Mouse (Mus musculus) erythroblast, embryonic 14.5 days (primary cell): Measurements from ENCODE around the gene Arih2. TPM values are rescaled to one million over a fixed set of nuclear protein-coding genes. Genes with fewer than 3 reads are reported as not detected.
A peak's percentile ranks its signal among the peaks of the same experiment; 100 is the strongest.

Experiments used
- H3K27me3 ChIP-seq: 2 replicates; pipeline ENCODE4 v1.6.1; 2012; ENCODE audit warnings: inconsistent platforms; ENCODE audit not compliant: control insufficient read depth
- H3K36me3 ChIP-seq: 2 replicates; pipeline ENCODE4 v1.6.1; 2012; ENCODE audit warnings: mild to moderate bottlenecking, inconsistent platforms; ENCODE audit not compliant: control insufficient read depth
- H3K4me1 ChIP-seq: 2 replicates; pipeline ENCODE4 v1.6.1; 2012; ENCODE audit warnings: inconsistent platforms; ENCODE audit not compliant: control insufficient read depth
- H3K4me3 ChIP-seq: replicated peaks from 2 replicates; pipeline ENCODE3; 2012; ENCODE audit warnings: moderate library complexity, mild to moderate bottlenecking, inconsistent platforms
- H3K9me3 ChIP-seq: 2 replicates; pipeline ENCODE4 v1.6.1; 2012; ENCODE audit warnings: low read length, inconsistent platforms, mixed read lengths; ENCODE audit not compliant: control insufficient read depth
- GATA1 ChIP-seq: IDR thresholded peaks from 2 replicates; pipeline ENCODE4 v1.6.1; 2012; ENCODE audit warnings: low read length, inconsistent platforms, mixed read lengths
- TAL1 ChIP-seq: IDR thresholded peaks from 3 replicates; pipeline ENCODE4 v1.6.1; 2012; ENCODE audit warnings: low read length, inconsistent platforms, mixed read lengths
- polyA plus RNA-seq: library from polyadenylated mRNA; stranded (reverse); fragments of >175 nt; gene quantifications from 2 replicates; pipeline ENCODE4 v1.2.3, GENCODE M21; 2012

The Arih2 gene
- polyA plus RNA-seq, 1 experiment, result 18.7 TPM

DNA sequence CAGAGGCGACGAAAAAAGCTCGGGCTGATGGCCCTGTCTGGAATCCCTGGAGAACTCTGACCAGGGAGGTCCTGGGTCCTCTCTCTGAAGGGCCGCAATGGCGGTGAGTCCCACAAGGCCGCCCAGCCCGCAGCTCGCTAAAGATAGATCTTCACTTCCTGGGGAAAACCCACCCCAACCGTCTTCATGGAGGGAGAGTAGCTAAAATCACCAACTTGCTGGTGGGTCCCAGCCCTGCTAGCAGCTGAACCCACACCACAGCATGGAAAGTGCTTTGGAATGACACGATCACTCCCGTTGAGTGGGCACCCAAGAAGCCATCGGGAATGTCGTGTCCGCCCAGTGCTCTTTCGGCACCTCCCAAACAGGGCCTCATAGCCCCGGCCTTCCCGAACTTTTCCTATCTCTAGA lies 80.7 kb downstream of the Arih2 start:
- TF ChIP-seq TAL1 (no peak), GATA1 (no peak)
- H3K36me3 ChIP-seq, result peaks cover 59% of the 10 kb centered on the region
- H3K27me3 ChIP-seq, result no peaks in the 10 kb centered on the region
- H3K9me3 ChIP-seq, result no peaks in the 10 kb centered on the region
- H3K4me1 ChIP-seq, result peaks cover 78% of the 10 kb centered on the region
- peak overlapping the region; percentile 73 for H3K4me3 ChIP-seq

DNA sequence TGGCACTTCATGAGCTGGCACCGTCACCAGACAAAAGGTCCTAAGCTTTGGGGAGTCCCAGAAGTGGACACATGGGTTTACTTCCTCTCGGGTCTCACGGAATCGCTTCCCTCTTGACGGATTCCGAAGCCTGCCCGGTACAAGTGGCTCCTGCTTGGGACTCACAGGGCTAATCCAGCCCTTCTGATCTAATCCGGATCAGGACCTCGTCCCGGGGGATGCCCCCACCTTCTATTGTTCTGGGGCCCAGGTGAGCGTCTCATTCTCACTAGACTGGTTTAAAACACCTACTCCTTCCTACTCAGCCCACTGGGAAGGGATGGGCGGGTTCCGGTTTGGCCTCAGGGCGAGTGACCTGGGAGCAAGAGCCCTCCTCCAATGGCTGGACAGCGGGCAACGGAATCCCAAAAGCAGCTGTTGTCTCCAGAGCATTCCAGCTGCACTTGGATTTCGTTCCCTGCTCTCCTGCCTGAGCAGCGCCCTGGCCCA lies 81.2 kb downstream of the Arih2 start:
- Histone ChIP-seq H3K27me3 (no peaks in the 10 kb centered on the region), H3K36me3 (peaks cover 59% of the 10 kb centered on the region), H3K4me1 (peaks cover 82% of the 10 kb centered on the region), H3K4me3 (peak overlapping the region; percentile 73), H3K9me3 (no peaks in the 10 kb centered on the region)
- TF ChIP-seq GATA1, result no peak

DNA sequence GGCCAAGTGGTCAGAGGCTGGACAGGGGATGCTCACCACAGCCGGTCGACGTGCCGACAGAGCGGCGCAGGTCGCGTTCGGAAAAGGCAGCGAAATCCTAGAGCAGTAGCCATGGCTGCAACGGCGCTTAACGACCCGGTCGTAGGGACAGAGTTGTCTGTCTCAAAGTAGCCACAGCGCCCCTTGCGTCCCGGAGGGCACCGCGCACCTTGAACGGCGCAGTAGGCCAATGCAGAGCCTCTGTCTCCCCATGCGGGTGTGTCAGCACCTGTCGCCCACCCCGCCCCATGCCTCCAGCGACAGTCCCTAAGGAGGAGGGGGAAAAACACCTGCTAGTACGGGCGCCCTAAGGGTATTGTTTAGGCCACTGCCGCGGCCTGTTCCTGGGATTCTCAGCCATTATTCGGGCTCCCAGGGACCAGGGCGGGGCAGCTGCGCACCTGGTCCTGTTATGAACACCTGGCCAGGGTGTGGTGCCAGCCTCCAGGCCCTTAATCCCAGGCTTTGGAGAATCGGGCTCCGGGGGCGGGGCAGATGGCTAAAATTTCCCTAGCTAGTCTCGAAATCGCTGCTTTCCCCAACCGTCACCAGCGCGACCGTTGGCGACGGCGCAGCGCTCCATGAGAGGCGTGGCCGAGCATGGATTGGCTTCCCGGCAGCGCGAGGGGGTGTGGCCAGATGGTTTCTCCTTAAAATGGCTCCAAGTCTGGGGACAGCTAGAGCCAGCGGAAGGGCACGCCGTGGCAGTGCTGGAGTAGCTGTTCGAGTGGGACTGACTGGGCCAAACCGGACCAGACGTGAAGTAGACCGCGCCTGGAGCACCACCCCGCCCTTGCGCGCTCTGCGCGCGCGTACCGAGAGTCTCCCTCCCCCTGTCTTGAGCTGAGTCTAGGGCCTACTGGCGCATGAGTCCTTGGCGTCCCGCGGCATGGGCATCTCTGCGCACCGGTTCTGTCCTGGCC lies 82.1 kb downstream of the Arih2 start, which contains the start of gene Ndufaf3:
TSS of gene Ndufaf3 (minus strand) at position 620 of the 962 bp plus-strand sequence.
- Histone ChIP-seq H3K4me3 (peak within 1 kb of the TSS; percentile 73), H3K4me1 (peaks cover 87% of the 10 kb centered on the region), H3K36me3 (peaks cover 59% of the 10 kb centered on the region), H3K27me3 (no peaks in the 10 kb centered on the region), H3K9me3 (no peaks in the 10 kb centered on the region)
- no peak for TF ChIP-seq TAL1
- no peak for TF ChIP-seq GATA1

DNA sequence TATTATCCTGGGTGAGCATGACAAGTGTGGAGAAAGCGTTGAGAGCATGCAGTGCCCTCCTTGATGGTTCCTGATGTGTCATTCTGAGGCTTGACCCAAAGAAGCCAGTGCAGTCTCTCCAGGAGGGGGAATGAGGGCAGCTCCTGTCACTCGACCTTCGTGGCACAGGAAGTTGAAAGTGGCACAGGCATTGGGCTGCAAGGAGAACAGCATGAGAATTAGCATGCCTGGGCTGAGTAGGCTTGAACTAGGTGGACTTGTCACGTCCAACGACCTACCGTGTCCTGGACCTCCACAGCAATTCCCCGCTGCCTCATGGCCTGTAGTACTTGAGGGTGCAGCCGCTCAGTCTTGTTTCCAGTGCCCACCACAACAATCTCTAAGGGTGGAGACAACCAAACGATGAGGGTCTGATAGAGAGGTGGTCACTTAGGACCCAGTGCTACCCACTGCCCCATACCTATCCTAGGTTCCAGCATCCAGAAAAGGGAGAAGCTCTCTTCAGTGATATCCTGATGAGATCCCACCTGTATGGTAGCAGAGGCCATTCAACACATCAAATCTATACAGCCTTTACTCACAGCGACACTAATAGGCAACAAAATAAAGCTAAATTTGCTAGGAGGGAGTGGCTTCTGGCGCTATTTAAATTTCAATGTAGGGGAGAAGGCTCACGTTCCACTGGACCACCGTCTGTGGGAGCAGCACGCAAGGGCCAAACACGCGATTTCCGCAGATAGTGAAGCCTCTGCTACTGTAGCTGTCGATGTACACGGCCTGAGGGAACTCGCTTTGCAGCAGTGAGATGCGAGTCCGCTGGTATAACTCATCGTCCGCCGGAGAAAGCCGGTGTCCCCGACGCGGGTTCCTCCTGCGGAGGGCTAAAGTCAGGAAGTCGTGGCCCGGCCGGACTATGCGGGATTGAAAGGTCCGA lies 83.0 kb downstream of the Arih2 start:
- no peaks in the 10 kb centered on the region for H3K9me3 ChIP-seq
- TF ChIP-seq TAL1 (no peak), GATA1 (no peak)
- H3K4me3 ChIP-seq, result peak overlapping the region; percentile 73
- peaks cover 59% of the 10 kb centered on the region for H3K36me3 ChIP-seq
- H3K4me1 ChIP-seq, result peaks cover 89% of the 10 kb centered on the region
- no peaks in the 10 kb centered on the region for H3K27me3 ChIP-seq

DNA sequence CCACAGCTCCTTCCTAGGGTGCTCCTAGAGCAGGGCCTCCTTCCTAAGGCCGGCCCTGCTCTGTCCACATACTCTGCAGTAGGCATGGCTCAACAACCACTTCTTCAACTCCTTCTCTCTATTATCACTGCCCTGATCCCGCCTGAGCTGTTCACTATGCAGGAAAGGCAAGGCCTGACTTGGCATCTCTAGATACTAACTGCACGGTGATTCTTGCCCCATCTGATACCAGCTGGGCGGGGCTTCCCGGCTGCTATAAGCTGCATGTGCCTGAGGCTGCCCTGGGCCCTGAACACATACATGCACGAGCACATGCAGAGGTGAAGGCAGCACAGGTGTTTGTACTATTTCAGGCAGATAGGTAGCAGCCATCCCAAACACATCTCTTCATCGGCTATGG lies 85.1 kb downstream of the Arih2 start:
- H3K27me3 ChIP-seq, result no peaks in the 10 kb centered on the region
- no peaks in the 10 kb centered on the region for H3K9me3 ChIP-seq
- peaks cover 66% of the 10 kb centered on the region for H3K36me3 ChIP-seq
- peaks cover 82% of the 10 kb centered on the region for H3K4me1 ChIP-seq
- TF ChIP-seq TAL1, result no peak
- TF ChIP-seq GATA1, result peak; percentile 56; the same call in 1 of the 2 replicates
- no peak overlapping the region for H3K4me3 ChIP-seq

DNA sequence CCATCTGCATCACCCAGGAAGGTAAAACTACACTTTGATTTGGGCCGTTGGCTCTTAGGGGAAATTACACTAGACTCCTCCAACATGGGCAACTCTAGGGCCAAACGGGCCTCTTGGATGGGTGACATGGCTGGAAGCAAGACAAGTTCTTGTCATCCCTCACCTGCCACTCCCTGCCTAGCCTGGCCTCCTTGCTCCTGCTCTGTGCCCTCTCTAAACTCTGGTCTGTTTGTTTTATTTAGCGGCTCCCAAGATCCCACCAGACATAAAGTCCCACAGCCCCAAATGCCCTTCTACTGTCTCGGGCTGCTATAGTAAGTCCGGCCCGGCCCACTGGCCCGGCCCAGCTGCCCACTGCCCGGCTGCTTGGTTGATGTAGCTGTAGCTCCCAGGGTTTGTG lies 85.5 kb downstream of the Arih2 start:
- TF ChIP-seq TAL1 (no peak), GATA1 (no peak)
- Histone ChIP-seq H3K4me3 (no peak overlapping the region), H3K4me1 (peaks cover 78% of the 10 kb centered on the region), H3K36me3 (peaks cover 70% of the 10 kb centered on the region), H3K27me3 (no peaks in the 10 kb centered on the region), H3K9me3 (no peaks in the 10 kb centered on the region)

DNA sequence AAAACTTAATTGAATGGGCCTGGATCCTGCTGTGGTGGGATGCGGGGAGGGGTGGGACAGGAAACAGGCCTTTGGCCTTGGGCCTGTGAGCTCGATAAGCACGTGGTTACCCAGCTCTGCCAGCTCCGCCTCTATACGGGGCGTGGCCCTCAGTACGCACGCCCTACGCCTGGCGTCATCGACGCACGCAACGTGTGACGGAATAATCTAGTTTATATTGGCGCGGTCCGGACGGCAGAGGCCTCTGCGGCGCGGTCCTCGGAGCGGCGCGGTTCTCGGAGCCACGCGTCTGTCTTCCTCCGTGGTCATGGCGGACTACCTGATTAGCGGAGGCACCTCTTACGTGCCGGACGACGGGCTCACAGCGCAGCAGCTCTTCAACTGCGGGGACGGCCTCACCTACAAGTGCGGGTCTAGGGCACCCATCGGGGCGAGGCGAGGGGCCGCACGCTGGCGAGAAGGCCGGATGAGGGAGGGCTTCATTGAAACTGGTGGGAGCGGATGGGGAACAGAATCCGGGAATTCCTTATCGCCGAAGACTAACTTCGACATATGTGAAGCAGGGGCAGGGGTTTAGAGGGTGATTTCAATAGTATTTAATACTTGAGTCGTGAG lies 88.9 kb downstream of the Arih2 start, which contains the start of gene Impdh2:
TSS of gene Impdh2 (plus strand) at position 60 of the 615 bp plus-strand sequence.
- Histone ChIP-seq H3K4me1 (peaks cover 48% of the 10 kb centered on the region), H3K9me3 (no peaks in the 10 kb centered on the region), H3K36me3 (peaks cover 91% of the 10 kb centered on the region), H3K4me3 (peak within 1 kb of the TSS; percentile 82), H3K27me3 (no peaks in the 10 kb centered on the region)
- TF ChIP-seq TAL1, result no peak

DNA sequence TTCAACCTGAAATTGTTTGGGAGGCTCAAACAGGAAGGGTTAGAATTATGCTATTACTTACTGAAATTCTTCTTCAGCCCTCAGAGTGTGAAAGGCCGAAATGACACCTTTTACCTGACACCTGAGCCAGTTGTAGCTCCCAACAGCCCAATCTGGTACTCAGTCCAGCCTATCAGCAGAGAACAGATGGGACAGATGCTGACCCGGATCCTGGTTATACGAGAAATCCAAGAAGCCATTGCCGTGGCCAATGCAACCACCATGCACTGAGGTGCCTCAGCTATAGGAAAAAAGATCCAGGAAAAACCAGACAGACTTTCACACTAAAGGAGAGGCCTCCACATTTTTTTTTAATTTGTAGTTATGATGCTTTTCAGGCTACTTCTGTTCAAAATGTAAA lies 90.0 kb downstream of the Arih2 start:
- Histone ChIP-seq H3K36me3 (peaks cover 91% of the 10 kb centered on the region), H3K9me3 (no peaks in the 10 kb centered on the region), H3K4me1 (peaks cover 38% of the 10 kb centered on the region), H3K4me3 (no peak overlapping the region), H3K27me3 (no peaks in the 10 kb centered on the region)
- TF ChIP-seq TAL1 (no peak), GATA1 (no peak)

Other genes starting within 250 kb of the Arih2 start
- gene Ccdc36, start 220.9 kb downstream of the Arih2 start, polyA plus RNA-seq, result not detected in 2 replicates
- gene BC048562, start 212.9 kb downstream of the Arih2 start, polyA plus RNA-seq, result not detected in 2 replicates
- gene Ccdc71, start 188.9 kb downstream of the Arih2 start, polyA plus RNA-seq, result 1.1 and 1.4 TPM in 2 replicates
- gene Klhdc8b, start 187.8 kb downstream of the Arih2 start, polyA plus RNA-seq, result 1.8 and 1.9 TPM in 2 replicates
- 0.02 and 0.05 TPM in 2 replicates for gene Lamb2, start 169.7 kb downstream of the Arih2 start, polyA plus RNA-seq
- 10.7 and 11.0 TPM in 2 replicates for gene Usp19, start 158.8 kb downstream of the Arih2 start, polyA plus RNA-seq
- 5.3 and 5.9 TPM in 2 replicates for gene Qars, start 141.7 kb downstream of the Arih2 start, polyA plus RNA-seq
- gene Qrich1, start 132.6 kb downstream of the Arih2 start, polyA plus RNA-seq, result 3.5 TPM in 2 replicates
- gene Impdh2, start 89.1 kb downstream of the Arih2 start, polyA plus RNA-seq, result 4.0 and 4.4 TPM in 2 replicates
- gene Ndufaf3, start 82.0 kb downstream of the Arih2 start, polyA plus RNA-seq, result 1.1 and 4.7 TPM in 2 replicates
- gene Dalrd3, start 79.5 kb downstream of the Arih2 start, polyA plus RNA-seq, result 6.0 and 7.1 TPM in 2 replicates
- 0.24 and 0.45 TPM in 2 replicates for gene Wdr6, start 70.6 kb downstream of the Arih2 start, polyA plus RNA-seq
- gene P4htm, start 51.7 kb downstream of the Arih2 start, polyA plus RNA-seq, result 0.02 and 0.03 TPM in 2 replicates
- 0.12 and 0.26 TPM in 2 replicates for gene Slc25a20, start 12.7 kb upstream of the Arih2 start, polyA plus RNA-seq
- gene Prkar2a, start 39.9 kb upstream of the Arih2 start, polyA plus RNA-seq, result 0.15 and 0.21 TPM in 2 replicates
- gene Ip6k2, start 134.4 kb upstream of the Arih2 start, polyA plus RNA-seq, result 5.9 and 7.9 TPM in 2 replicates
- 0.14 and 1.5 TPM in 2 replicates for gene Nckipsd, start 159.0 kb upstream of the Arih2 start, polyA plus RNA-seq
- gene Celsr3, start 176.9 kb upstream of the Arih2 start, polyA plus RNA-seq, result 0.01 TPM in 2 replicates
- 0.15 and 0.26 TPM in 2 replicates for gene Slc26a6, start 203.9 kb upstream of the Arih2 start, polyA plus RNA-seq